Mouse (Mus musculus): ENCODE results near the gene Ptpn13. TPM values are rescaled to one million over a fixed set of nuclear protein-coding genes. Genes with fewer than 3 reads are reported as not detected.

Ptpn13 gene
- total and polyA plus RNA-seq, 3 experiments: 0.04 TPM; not detected in 2

DNA sequence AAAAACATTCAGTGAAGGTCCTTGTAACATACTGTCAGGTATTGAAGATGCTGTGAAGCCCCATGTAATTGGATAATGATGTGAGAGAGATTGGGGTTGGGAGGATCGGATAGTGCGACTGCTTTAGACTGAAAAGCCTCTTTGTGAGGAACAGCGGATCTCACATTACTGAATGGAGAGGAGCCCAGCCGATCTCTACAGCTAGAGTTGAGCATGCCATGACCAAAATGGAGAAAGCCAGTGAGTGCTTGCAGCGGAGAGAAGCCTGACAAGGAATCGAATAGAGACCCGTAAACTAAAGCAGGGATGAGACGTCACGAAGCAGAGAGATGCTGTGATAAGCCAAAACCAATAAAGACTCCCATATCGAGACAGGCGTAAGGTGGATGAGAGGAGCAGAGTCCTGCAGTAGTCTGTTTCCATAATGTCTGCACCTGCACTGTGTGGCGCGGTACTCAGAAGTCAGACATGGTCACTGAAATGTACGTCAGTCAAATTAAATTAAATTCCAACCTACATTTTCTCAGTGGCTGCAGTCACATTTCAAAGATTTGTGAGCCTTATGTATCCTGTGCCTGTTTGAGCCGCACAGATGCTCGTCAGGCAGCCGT, 22.9 kb downstream of the Ptpn13 start:
- Histone ChIP-seq H3K27me3 (replicated peaks) (no peaks in the 10 kb centered on the region), H3K79me2 (replicated peaks; ENCODE audit: control insufficient read depth, extremely low read depth, insufficient read depth, poor library complexity, severe bottlenecking) (no peaks in the 10 kb centered on the region), H3K4me1 (ENCODE audit: control insufficient read depth in 1 of 2, insufficient read depth in 2 of 2) (peaks cover 1 to 3% of the 10 kb centered on the region in 2 experiments; a peak in 3 of 4 replicates), H3K27ac (ENCODE audit: insufficient read depth, low read depth) (no peak overlapping the region), H3K36me3 (replicated peaks in 1 of 2; ENCODE audit: control insufficient read depth in 1 of 2, insufficient read depth in 1 of 2, low read length in 1 of 2) (no peaks in the 10 kb centered on the region), H3K9me3 (replicated peaks; ENCODE audit: low read length) (peaks cover 3% of the 10 kb centered on the region), H3K4me3 (replicated peaks in 1 of 3; ENCODE audit: low read depth in 2 of 3, low read length in 2 of 3, poor library complexity in 1 of 3) (no peak overlapping the region), H3K9ac (ENCODE audit: insufficient read depth, low read depth) (no peak overlapping the region), H3K4me2 (ENCODE audit: insufficient read depth, low read depth, poor library complexity, severe bottlenecking) (no peak overlapping the region)
- TF ChIP-seq ZMIZ1 (IDR thresholded peaks at IDR 0.05; ENCODE audit: low read depth, low read length) (no peak), RAD21 (IDR thresholded peaks at IDR 0.05; ENCODE audit: low read depth, low read length) (no peak), RCOR1 (conservative IDR thresholded peaks at IDR 0.05; ENCODE audit: low read depth, low read length) (no peak), SIN3A (IDR thresholded peaks at IDR 0.05; ENCODE audit: low read length) (no peak), ZC3H11A (IDR thresholded peaks at IDR 0.05; ENCODE audit: low read depth, low read length) (no peak), MAFK (IDR thresholded peaks at IDR 0.05; ENCODE audit: insufficient replicate concordance, low read length) (no peak)
- in situ Hi-C loops (cut with MboI; ENCODE audit: low pct_ligation_motif_present, low pct_unique_long_range_greater_than_20kb, low sequenced_read_pairs): no loop called here
- DNase-seq (ENCODE audit: extremely low read depth): no peak
- dilution Hi-C loops (cut with MboI; ENCODE audit: extremely low pct_ligation_motif_present, extremely low pct_unique_long_range_greater_than_20kb, low sequenced_read_pairs): no loop called here

DNA sequence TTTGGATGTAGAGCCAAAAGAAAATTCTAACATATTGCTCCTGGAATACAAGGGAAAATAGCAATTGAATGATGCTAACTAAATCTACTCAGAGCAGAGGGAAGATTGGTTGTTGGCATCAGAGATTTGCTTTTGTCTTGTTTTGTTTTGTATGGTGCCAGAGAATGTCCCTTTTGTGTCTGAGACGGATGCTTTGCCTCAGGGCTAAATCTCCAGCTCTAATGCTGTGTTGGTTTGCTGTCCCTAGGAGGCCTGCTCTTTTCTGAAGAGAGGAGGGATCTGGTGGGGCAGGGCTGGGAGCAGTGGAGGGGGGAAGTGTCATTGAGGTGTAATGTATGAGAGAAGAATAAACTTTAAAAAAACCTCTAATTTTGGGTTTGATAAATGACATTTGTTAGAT, 23.5 kb downstream of the Ptpn13 start:
- TF ChIP-seq CHD1 (IDR thresholded peaks at IDR 0.05; ENCODE audit: low read depth, low read length): no peak
- in situ Hi-C loops (cut with MboI; ENCODE audit: low pct_ligation_motif_present, low pct_unique_long_range_greater_than_20kb, low sequenced_read_pairs): no loop called here

DNA sequence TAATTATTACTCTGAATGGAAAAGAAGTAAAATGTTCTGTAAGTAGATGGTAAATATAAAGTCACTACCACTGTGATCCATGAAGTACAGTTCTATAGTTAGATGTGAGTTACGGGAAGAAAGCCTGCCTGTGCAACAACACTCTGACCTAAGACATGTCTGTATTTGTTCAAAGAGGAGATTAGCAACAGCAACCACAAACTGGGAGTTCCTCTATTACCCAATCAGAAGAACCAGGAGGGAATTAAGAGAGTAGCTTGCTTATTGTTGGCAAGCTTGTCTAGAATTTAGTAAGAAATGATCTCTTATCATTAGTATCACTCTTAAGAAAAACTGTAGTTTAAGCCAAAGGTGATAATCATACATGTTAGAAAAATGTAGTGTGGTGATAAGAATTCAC, 25.7 kb downstream of the Ptpn13 start:
- Histone ChIP-seq H3K4me1 (ENCODE audit: control insufficient read depth in 1 of 2, insufficient read depth in 2 of 2) (no peaks in the 10 kb centered on the region), H3K4me2 (ENCODE audit: insufficient read depth, low read depth, poor library complexity, severe bottlenecking) (no peak overlapping the region), H3K9me3 (replicated peaks; ENCODE audit: low read length) (peaks cover 3% of the 10 kb centered on the region), H3K36me3 (replicated peaks in 1 of 2; ENCODE audit: control insufficient read depth in 1 of 2, insufficient read depth in 1 of 2, low read length in 1 of 2) (no peaks in the 10 kb centered on the region), H3K27me3 (replicated peaks) (no peaks in the 10 kb centered on the region), H3K79me2 (replicated peaks; ENCODE audit: control insufficient read depth, extremely low read depth, insufficient read depth, poor library complexity, severe bottlenecking) (no peaks in the 10 kb centered on the region), H3K9ac (ENCODE audit: insufficient read depth, low read depth) (no peak overlapping the region), H3K27ac (ENCODE audit: insufficient read depth, low read depth) (no peak overlapping the region), H3K4me3 (replicated peaks in 1 of 3; ENCODE audit: low read depth in 2 of 3, low read length in 2 of 3, poor library complexity in 1 of 3) (no peak overlapping the region)
- in situ Hi-C loops (cut with MboI; ENCODE audit: low pct_ligation_motif_present, low pct_unique_long_range_greater_than_20kb, low sequenced_read_pairs) (loop anchor here (10.0 kb wide), 1 partner anchor 96 kb away; no protein-coding TSS in a partner anchor), dilution Hi-C loops (cut with MboI; ENCODE audit: extremely low pct_ligation_motif_present, extremely low pct_unique_long_range_greater_than_20kb, low sequenced_read_pairs) (no loop called here)
- no peak for DNase-seq (ENCODE audit: extremely low read depth)
- no peak for TF ChIP-seq NELFE (IDR thresholded peaks at IDR 0.05; ENCODE audit: low read depth, low read length)
- TF ChIP-seq ETS1 (conservative IDR thresholded peaks at IDR 0.05; ENCODE audit: low read depth, low read length): no peak
- no peak for TF ChIP-seq TBP (conservative IDR thresholded peaks at IDR 0.05; ENCODE audit: low read depth, low read length)
- TF ChIP-seq MXI1 (IDR thresholded peaks at IDR 0.05; ENCODE audit: low read depth, low read length): no peak
- no peak for TF ChIP-seq NRF1 (IDR thresholded peaks at IDR 0.05; ENCODE audit: low read depth, low read length)
- no peak for TF ChIP-seq RAD21 (IDR thresholded peaks at IDR 0.05; ENCODE audit: low read depth, low read length)
- no peak for TF ChIP-seq USF2 (conservative IDR thresholded peaks at IDR 0.05; ENCODE audit: low read depth, low read length)
- TF ChIP-seq MAX (IDR thresholded peaks at IDR 0.05; ENCODE audit: low read length): no peak
- no peak for TF ChIP-seq ELF1 (IDR thresholded peaks at IDR 0.05; ENCODE audit: low read depth, low read length)
- no peak for TF ChIP-seq RCOR1 (conservative IDR thresholded peaks at IDR 0.05; ENCODE audit: low read depth, low read length)
- TF ChIP-seq UBTF (IDR thresholded peaks at IDR 0.05; ENCODE audit: low read depth, low read length): no peak
- no peak for TF ChIP-seq PAX5 (IDR thresholded peaks at IDR 0.05; ENCODE audit: low read length)
- no peak for TF ChIP-seq MAFK (IDR thresholded peaks at IDR 0.05; ENCODE audit: insufficient replicate concordance, low read length)
- no peak for TF ChIP-seq MAZ (IDR thresholded peaks at IDR 0.05; ENCODE audit: low read depth, low read length)

More for the DNA sequence above, 23.5 kb downstream of the Ptpn13 start:
- Histone ChIP-seq H3K79me2 (replicated peaks; ENCODE audit: control insufficient read depth, extremely low read depth, insufficient read depth, poor library complexity, severe bottlenecking) (no peaks in the 10 kb centered on the region), H3K27ac (ENCODE audit: insufficient read depth, low read depth) (no peak overlapping the region), H3K4me2 (ENCODE audit: insufficient read depth, low read depth, poor library complexity, severe bottlenecking) (no peak overlapping the region), H3K36me3 (replicated peaks in 1 of 2; ENCODE audit: control insufficient read depth in 1 of 2, insufficient read depth in 1 of 2, low read length in 1 of 2) (no peaks in the 10 kb centered on the region), H3K4me3 (replicated peaks in 1 of 3; ENCODE audit: low read depth in 2 of 3, low read length in 2 of 3, poor library complexity in 1 of 3) (no peak overlapping the region), H3K27me3 (replicated peaks) (no peaks in the 10 kb centered on the region), H3K9me3 (replicated peaks; ENCODE audit: low read length) (peaks cover 3% of the 10 kb centered on the region), H3K4me1 (ENCODE audit: control insufficient read depth in 1 of 2, insufficient read depth in 2 of 2) (no peaks in the 10 kb centered on the region), H3K9ac (ENCODE audit: insufficient read depth, low read depth) (no peak overlapping the region)
- no peak for DNase-seq (ENCODE audit: extremely low read depth)
- dilution Hi-C loops (cut with MboI; ENCODE audit: extremely low pct_ligation_motif_present, extremely low pct_unique_long_range_greater_than_20kb, low sequenced_read_pairs): no loop called here

Measured in CH12.LX (cell line).